Mouse (Mus musculus): Measurements from ENCODE around the gene Pax5. TPM values are rescaled to one million over a fixed set of nuclear protein-coding genes. Genes with fewer than 3 reads are reported as not detected.

Gene Pax5
- polyA plus RNA-seq, 2 experiments from 2014 or later: 2.2 TPM; not detected in 1

DNA sequence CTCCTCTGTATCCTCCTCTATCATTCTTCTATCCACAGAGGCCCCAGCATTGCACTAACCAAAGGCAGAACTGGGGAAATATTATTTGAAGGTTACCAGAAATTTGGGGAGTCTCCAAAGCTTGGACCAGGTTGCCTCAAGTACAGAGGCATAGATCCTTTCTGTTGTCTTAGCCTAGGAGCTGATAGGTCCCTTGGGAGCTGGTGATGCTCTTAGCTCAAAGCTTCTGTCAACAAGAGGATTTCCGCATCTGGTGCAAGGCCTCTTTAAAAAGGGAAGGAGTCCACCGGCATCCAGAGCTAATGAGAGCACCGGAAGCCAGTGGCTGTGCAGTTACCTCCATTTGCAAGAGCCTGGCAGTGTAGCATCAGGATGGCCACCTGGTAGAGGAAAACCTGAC, 5.1 kb downstream of the Pax5 start:
- no peak for ATAC-seq

- ATAC-seq: peak; percentile 73
These were observed 5.9 kb downstream of the Pax5 start for GRCm38 (mm10) chr4:44704369-44704745.

DNA sequence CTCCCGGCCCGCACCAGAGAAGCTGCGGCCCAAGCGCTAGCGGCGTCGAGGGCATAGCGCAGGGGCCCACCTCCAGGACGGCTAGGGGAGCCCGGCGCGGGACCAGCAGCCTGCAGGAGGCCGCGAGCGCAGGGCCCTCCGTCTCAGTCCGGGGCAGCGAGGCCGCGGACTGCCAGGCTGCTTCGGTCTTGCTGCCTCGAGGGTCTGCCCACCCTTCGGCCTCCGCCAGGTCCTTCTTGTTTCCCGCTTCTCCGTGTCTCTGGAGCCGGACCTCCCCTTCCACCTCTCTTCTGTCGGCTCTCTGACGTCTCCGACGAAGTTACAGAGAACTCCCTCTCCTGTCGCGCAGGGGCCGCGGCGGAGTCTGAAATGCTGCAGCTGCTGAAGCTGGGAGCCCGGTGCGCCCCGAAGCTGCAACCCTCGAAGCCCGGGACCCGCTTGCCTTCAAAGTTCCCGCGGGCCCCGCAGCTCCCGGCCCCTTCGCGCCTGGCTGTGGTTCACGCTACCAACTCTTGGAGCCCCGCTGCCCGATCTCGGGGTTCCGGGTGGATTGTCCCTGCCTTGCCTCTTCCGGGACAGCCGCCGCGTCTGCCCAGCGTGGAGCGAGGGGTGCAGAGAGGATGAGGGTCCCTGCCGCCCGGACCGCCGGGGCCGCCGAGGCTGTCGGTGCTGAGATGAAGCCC, 6.5 kb downstream of the Pax5 start:
- ATAC-seq: no peak

DNA sequence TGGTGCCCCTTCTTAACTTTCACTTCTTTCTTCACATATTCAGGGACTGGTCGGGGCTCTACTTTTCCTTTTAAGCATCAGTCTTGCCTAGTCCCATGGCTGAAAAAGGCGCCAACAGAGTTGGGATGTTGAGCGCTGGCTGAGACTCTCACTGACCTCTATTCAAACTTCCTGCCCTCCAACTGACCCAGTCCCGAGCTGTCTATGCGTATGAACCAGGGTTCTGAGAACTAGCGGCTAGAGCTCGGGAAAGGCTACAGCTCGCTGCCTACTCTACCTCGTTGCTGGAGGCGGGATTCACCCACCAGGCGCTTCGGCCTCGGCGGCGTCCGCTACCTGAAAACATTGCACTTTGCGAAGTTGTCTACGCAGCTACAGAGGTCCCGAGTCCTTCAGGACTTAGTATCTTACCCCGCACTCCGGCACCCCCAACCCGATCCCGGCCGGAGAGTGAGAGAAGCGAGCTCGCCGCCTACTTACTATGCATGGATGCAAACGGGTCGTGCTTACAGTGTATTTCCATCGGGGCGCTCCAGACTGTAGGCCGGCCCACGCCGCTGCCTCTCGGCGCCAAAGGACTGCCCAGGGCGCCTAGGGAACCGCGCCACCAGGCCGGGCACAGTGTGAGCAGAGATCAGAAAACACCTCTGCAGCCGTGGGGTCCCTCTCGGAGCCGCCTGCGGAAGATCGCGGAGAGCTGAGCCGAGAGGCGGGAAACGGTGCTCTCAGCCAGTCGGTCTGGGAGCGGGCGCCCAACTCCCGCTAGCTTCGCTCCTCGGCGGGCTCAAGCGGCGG, 7.2 kb downstream of the Pax5 start:
- no peak for ATAC-seq

DNA sequence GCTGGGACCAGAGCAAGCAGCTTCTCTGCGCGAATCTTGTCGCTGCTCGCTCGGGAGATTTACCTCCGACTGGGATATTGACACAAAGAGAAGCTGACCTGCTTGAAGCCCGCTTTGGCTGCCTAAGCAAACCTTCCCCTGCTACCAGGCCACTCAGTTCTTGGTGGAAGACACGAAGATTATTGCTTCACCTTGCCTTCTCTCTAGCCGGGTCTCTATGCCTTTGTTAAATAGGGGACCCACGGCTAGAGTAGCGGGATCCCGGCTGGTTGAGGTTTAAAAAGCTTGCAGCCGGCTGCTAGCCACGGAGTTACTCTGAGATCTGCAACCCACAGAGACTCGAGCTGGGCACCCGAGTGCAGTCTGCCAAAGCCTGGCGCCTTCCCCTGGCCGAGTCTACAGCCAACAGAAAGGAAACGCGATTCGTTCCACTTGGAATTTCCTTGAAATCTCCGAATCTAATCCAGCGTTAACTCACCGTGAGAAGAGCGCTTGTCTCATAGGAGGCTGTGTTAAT, 8.2 kb downstream of the Pax5 start:
- ATAC-seq: no peak

- ATAC-seq: no peak
These were observed 8.8 kb downstream of the Pax5 start for GRCm38 (mm10) chr4:44701513-44701912.

- no peak for ATAC-seq
These were observed 13.6 kb downstream of the Pax5 start for GRCm38 (mm10) chr4:44696676-44697075.

- no peak for ATAC-seq
These were observed 15.9 kb downstream of the Pax5 start for GRCm38 (mm10) chr4:44694369-44694768.

- no peak for ATAC-seq
These were observed 24.7 kb downstream of the Pax5 start for GRCm38 (mm10) chr4:44685582-44685981.

GRCm38 (mm10) chr4:44680242-44680897, 29.9 kb downstream of the Pax5 start:
- no peak for ATAC-seq

DNA sequence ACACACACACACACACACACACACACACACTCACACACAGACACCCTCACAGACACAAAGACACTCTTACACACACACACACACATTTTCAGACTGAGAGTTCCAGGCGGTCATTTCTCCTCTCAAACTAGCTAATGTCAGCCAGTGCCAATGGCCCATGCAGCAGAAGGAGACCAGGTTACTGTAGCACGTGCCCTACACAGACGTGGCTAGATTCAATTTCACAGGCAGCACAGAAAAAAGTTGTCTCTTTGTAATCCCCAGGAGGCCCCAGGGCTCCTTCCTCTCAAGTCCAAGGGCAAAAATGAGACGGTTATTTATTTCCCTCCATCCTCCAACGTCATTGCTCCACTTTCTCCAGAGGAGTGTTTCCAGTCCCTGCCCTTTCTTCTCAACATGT, 31.6 kb downstream of the Pax5 start:
- ATAC-seq: no peak

- no peak for ATAC-seq
These were observed 32.3 kb downstream of the Pax5 start for GRCm38 (mm10) chr4:44678026-44678425.

GRCm38 (mm10) chr4:44674973-44675372, 35.3 kb downstream of the Pax5 start:
- peak; percentile 52 for ATAC-seq

GRCm38 (mm10) chr4:44673726-44674125, 36.6 kb downstream of the Pax5 start:
- no peak for ATAC-seq

DNA sequence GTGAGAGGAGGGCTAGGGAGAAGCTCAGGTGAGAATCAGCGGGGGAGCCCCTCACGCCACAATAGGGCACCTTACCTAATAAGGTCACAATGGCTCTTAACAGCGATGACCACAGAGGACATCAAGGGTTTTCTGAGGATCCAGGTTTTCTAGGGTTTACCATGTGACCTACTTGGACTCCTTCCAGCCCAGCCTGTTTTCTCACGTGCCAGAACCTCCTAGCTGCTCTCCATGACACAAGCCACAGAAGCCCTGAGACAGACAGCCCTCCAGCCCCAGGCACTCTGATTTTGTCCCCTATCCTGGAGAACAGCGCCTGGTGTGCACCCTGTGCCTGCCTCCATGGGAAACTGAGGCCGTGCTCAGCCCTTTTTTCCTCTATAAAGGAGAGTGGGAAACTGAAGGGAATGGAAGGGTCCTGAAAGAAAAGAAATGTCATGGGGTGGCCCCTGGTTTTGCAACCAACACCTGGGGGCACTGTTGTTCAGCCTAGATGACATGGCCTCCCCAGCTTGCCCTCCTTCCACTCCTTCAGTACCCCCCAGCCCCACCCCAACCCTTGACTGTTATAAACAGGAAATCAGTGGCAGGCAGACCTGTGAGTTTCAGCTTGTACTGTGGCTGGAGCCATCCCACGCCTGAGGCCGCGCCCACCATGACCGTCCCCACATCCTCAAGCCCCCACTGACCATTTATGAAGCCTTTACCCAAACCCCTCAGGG, 37.9 kb downstream of the Pax5 start:
- no peak for ATAC-seq

DNA sequence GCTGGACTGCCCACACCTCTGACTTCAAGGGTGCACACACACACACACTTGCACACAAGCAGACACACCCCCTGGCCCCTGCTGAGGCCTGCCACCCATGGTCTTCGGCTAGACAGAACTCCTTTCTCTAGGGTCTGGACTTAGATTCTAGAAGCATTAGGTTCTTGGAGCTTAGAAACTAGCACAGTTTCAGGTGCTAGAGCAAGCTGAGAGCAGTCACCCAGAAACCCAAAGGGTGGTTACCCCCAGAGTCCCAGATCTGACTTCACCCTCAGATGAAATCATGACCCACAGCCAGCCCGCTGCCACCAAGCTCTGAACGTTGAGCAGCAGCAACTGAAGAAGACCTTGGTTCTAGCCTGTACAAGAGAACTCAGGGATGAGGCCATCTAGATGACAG, 38.8 kb downstream of the Pax5 start:
- ATAC-seq: no peak

DNA sequence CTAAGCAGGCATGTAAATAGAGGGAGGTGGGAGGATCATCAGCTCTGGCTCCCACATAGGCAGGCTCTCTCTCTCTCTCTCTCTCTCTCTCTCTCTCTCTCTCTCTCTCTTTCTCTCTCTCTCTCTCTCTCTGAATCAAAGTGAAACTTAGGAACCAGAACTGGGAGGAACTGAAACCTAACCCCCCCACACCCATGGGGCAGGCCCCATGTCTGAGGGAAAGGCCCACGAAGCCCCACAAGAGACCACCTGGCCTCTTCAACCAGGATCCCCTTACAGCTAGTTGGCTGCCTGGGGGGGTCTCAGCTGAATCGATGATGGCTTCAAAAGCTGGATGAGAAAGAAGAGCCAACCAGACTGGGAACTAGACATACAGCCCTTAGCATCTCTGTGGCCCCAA, 39.3 kb downstream of the Pax5 start:
- no peak for ATAC-seq

GRCm38 (mm10) chr4:44670380-44670779, 39.9 kb downstream of the Pax5 start:
- ATAC-seq: no peak

DNA sequence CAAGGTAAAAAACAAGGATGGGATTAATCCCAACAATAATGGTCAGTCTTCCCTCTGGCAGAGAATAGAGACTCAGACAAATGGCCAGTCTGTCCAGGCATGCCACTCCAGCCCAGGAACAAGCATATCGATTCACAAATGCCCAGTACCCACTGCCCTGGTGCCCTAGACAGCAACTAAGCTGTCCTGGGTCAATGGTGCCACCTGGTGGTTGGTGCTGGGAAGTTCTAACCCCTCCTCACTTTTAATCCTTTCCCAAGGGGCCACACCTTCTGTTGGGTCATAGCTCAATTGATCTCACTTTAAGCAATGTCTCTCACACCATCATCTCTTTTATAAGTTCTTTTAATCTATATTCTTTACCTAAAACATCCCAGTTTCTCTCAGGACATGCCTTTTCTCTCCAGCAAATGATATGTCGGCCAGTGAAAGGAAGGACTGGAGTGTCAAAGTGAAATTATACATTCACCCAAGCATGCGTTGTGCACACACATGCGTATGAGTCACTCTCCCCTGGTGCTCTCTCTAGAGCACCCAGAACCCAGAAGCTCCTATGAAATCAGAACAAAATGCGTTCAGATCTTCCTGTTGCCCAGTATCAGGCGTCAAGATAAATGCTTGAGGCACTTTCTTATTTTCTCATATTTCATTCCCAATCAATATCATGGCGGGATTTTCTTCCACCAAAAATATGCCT, 40.7 kb downstream of the Pax5 start:
- ATAC-seq: no peak

DNA sequence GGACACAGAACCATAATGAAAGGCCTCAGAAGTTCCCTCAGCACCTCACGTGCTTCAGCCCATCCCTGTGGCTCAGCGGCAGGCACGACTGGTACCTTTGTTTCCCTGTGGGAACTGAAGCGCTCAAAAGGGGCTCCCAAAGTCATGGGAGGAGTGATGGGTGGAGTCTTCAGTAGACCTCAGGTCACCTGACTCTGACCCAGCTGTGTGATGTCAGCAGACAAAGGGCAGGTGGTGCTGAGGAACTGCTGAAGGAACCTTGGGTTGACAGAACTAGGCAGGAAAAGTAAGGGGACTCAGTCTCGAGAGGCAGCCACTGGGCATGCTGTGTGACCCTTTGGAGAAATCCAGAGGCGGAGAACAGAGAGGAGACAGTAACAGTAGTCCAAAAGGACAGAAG, 41.7 kb downstream of the Pax5 start:
- no peak for ATAC-seq

DNA sequence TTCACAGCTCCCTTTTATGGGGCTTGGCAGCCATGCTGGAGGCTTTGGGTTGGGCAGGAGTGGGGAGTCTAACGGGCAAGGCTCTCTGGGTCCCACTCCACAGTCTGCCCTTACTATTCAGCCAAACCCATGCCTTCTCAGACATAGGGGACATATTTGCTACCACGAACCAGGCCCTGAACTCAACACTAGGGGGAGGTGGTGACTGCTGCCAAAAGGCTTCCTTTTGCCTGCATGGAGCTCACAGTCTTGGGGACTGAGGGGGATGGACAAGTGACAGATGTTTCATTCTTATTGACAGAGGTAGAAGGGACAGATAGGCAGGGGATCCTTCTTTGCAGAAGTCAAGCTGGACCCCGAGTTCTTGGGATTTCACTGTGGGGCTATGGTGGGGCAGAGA, 42.1 kb downstream of the Pax5 start:
- no peak for ATAC-seq

- no peak for ATAC-seq
These were observed 42.9 kb downstream of the Pax5 start for GRCm38 (mm10) chr4:44667369-44667768.

DNA sequence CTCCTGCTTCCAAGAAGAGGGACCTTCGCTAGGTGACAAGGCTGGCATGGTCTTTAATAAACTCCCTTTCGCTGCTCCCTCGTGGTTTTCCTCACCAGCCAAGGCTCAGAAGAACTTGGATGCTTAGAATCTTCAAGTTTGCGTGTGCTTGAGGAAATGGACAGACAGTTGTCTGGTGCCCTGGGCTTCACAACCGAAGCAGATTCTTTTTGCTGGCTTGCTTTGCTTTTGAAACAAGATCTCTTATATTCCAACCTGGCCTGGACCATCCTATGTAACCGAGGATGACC, 45.6 kb downstream of the Pax5 start:
- no peak for ATAC-seq
